Mouse (Mus musculus) right cerebral cortex, adult 2 months (tissue): Measurements from ENCODE around the gene Ate1.
"Not testable (repeated sequence)": the region's sequence is repeated elsewhere in the genome, so short reads cannot be mapped to it uniquely, and the experiment has no call there.

Experiments
- DNase-seq, 2 experiments: peaks; one replicate each; pipeline ENCODE4 v3.0.0; 2021 to 2022; ENCODE audit warnings: low spot score in 2 of 2

Gene Ate1

DNA sequence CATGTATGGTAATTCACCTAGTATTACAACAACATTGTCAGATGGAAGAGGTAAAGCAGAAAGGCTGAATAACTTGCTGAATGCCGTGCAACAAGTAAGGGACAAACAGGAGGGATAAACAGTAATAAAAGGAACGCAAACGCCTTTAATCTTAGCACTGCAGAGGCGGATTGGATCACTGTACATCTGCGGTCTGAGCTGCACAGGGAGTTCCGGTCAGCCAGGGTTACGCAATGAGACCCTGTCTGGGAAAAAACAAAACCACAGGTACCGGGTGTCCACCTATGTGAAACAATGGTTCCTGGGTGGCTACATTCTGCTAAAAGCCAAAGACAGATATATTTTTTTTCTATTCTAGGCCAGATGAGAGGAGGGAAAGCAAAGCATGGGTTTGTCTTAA is 3.3 kb upstream of the Ate1 start:
- DNase-seq: no peak

DNA sequence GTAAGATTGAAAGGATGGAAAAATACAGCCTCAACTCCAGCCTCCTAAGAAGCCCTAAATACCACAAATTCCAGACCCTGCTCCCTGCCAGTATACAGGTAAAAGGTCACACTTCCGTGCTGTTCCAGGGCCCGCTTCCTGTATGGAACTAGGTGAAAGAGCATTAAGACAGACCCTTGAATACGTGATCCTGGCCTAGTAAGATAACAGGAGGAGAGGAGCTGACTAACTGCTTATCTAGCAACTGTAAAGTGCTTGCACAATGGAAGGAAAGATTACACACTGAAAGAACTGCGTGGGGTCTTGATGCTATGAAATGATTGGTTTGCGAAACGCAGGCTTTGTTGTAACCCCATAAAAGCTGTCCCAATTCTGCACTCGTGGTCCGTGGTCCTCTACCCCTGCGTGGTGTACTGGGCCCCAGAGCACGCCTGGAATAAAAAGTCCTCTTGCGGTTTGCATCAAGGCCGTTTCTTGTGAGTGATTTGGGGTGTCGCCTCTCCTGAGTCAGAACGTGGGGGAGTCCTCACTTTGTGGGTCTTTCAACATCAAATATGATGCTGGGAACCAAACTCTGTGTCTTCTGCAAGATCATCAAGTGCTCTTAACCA is 748 bp upstream of the Ate1 start:
- DNase-seq: no peak

DNA sequence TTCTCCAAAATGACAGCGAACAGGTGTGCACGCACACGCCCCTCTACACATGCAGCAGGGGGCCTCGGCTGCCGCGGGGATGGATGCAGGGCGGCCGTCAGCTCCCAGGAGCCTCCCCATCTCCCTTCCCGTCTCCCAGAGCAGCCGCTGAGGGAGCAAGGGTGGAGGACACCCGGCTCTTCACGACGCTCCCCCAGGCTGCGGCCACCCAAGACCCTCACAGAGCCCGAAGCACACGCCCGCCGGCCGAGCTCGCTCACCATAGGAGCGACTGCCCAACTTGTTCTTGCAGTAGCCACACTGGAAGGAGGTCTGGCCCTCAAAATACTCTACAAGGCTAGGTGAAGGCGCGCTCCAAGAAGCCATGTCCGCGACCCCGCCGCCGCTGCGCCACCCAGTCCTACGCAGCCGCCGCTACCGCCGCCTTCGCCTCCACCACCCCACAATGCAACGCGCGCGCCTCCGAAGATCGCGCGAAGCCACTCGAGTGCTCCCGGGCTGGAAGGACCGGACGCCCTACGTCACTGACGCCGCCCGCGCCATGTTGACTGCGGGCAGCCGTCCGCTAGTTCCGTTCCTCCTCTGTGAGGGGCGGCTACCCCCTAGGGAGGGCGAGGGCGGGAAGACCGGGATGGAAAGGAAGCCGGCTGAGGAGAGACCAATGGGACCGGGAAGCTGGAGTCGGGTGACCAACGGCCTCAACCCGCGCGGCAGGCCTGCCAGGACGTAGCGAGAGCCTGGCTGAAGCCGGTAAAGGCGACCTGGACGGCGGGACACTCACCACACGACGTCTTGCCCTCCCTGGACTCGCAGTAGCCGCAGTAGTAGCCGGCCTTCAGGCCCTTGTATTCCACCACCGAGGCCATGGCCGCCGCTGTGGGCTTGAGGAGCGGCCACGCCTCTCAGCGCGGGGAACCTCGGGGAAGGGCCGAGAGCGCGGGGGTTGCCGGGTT is 797 bp downstream of the Ate1 start:
- DNase-seq: peak; percentile 94 to 97

DNA sequence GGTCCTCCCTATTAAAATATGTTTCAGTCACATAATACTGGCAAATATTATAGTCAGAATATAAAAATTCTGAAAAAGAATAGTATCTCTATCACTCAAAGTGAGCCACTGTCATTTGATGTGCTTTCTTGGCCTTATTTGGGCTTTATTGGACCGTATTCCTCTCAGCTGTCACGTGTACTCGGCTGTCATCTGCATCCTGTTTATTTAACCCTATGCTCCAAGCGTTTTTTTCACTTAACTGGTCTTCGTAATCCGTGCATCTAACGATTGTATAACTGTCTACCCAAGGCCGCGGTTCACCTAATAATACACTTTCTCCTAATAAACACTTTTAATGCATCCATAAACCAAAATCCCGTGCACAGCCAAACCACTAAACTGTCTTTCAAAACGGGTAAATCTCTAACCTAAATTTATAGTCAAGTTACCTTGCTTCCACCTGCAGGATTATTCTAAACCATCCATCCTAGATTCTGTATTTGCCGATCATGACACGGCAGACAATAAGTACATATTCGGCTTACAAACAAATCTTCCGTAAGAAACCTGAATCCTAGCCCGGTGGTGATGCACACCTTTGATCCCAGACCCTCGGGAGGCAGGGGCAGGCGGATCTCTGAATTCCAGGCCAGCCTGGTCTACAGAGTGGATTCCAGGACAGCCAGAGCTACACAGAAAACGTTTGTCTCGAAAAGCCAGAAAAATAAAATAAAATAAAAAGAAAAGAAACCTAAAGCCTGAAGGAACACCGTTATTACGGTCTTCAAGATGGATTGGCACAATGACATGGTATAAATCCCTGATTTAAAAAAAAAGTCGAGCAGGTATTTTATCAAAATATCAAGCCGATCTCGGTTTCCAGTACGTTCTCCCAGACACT is 1.7 kb downstream of the Ate1 start:
- no peak for DNase-seq

DNA sequence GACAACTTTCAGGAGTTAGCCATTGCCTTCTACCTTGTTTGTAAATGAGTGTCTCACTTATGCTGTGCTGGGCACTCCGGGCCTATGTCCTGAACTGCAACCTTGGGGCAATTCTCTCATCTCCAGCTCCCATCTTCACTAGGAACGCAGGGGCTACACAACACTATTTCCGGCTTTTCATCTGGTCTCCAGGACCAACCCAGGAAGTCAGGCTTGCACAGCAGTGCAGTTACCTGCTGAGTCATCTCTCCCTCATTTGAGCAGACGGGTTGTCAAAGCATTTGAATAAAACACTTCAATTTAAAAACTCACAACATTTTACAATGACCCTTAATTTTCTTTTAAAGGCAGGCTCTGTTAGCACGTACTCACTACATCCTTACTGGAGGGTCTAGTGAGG is 9.9 kb downstream of the Ate1 start:
- DNase-seq: no peak

DNA sequence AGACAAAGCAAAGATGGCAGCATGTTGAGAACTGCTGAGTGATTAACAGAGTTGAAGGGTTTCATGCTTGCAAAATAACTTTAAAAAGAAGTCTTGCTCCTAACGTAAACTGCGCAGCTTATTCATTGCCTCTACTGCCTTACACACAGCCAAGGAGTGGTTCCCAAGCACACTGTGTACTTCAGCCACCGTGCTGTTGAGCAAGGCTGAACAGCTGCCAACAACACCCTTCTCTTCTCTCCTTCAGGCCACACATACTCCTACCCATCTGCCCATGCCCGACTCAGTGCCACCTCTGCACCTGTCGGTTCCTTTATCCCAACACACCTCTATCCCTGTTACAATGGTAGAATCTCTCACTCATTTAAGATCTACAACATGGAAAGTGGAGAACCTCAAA is 17.2 kb downstream of the Ate1 start:
- DNase-seq: no peak

DNA sequence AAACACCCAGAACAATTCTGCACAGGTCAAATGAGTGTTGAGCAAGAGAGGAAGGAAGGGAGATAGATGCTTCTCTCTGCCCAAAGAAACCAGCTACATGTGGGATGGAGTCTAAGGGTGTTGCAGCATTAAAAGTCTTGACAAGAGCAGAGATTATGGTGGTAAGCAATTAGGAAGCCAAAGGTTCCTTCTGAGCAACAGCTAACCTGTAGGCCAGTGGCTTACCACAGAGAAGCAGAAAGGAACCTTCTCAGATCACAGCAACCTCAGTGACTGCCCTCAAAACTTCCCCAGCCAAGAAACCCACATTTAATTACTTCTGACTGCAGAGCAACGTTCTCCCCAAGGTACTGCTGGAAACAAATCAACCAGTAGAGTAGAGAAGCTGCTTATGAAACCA is 18.7 kb downstream of the Ate1 start:
- DNase-seq: no peak

DNA sequence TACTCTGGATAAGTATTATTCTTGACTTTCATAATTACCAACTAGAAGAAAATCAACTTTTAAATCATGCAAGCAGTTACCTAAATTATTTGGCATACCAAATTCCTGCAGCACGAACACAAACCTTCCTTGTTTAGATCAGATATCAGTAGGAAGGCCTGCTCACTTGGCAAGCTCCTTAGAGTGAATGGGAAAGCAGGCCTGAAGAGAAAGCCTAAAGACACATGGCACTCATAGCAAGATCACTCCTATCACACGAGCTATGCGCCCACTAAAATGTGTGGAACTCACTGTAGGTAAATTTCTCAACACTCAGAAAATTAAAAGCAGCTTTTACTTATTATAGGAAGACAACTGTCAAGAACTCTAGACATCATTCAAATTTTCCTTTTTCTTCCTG is 26.8 kb downstream of the Ate1 start:
- no peak for DNase-seq

DNA sequence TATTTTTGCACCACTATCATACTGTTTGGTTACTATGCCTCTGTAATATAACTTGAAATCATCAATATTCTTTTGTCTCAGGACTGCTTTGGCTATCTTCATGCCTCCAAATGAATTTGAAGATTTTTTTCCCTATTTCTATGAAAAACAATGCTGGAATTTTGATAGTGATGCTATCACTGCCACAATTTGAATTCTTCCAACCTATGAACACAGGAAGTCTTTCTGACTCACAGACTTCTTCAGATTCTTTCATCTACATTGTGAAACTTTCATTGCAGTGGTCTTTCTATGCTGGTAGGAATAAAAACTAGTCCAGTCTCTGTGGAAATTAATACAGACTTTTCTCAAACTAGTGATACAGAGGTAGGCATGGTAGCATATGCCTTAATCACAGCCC is 28.1 kb downstream of the Ate1 start:
- no peak for DNase-seq

DNA sequence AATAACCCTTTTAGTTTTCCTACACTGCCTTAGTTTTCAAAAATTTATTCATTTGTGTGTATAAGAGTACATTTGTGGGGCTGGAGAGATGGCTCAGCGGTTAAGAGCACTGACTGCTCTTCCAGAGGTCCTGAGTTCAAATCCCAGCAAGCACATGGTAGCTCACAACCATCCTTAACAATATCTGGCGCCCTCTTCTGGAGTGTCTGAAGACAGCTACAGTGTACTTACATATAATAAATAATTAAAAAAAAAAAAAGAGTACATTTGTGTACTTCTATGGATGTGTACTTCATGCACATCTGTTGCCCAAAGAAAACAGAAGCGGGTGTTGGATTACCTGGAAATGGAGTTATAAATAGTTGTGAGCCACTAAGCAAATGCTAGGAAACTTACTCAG is 41.2 kb downstream of the Ate1 start:
- DNase-seq: not testable (repeated sequence)

DNA sequence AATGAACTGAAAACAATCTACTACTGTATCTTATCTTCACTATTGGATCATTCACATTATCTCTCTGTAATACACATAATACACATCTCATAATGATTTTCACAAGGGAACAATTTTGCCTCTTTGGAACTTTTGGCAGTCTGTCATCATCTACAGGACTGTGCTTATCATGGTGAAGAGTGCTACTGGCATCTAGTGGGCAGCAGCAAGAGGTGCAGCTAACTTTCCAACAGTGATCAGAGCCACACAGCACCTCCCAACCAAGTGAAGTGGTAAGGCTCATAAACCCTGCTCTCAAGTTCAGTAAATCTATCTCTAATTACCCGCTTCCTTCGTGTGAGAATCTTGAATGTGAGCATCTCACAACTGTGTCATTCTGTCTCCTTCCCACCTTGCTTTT is 44.2 kb downstream of the Ate1 start:
- peak; percentile 56 to 64 for DNase-seq

DNA sequence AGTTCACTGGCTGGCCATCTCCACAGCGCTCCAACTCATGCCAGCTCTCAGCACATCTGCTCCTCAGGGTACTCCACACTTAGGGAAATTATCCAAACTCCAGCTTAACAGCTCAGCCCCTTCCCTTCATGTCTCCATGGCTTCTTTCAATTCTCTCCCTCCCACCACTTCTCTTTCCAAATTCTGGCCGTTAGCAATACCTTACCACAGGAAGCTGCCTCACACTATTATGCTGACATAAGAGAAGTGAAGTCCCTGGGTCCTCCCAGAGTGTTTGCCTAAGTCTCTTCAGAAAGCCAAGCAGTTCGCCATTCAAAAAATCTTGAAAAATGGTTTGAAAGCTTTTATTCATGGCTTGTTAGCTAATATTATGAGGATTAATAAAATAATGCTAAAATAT is 46.3 kb downstream of the Ate1 start:
- DNase-seq: no peak

DNA sequence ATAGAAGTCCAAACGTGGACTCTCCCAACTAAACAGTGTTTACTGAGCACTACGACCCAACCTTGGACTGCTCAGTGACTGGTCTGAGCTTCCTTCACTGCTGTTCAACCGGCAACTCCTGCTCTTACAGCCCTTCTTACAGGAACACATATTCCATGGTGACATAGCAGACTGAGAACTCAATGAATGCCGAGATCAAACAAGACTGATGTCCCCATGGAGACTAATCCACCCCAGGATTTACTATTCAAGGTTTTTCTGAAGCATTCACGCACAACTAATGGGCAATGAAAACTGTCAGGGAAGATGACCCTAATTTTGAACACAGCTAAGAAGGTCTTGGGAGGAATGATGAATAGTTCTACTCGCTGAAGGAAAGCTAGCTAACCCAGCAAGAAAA is 47.5 kb downstream of the Ate1 start:
- DNase-seq: no peak

DNA sequence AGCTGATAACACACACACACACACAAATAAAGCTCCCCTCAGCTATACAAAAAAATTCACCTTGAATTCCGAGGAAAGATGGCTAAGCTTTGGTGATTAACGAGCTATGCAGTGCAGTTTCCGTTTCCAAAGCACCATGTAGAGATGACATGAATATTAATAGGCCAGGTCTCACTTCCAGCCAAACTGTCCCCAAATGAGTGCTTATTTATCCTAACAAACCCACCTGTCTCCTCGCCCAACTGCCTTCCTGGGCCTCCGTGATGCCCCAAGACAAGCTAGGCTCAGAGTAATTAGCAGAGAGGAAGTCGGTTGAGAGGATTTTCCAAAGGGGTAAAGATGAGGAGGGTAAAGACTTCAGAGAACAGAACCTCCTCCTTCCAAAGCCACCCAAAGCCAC is 49.1 kb downstream of the Ate1 start:
- no peak for DNase-seq

DNA sequence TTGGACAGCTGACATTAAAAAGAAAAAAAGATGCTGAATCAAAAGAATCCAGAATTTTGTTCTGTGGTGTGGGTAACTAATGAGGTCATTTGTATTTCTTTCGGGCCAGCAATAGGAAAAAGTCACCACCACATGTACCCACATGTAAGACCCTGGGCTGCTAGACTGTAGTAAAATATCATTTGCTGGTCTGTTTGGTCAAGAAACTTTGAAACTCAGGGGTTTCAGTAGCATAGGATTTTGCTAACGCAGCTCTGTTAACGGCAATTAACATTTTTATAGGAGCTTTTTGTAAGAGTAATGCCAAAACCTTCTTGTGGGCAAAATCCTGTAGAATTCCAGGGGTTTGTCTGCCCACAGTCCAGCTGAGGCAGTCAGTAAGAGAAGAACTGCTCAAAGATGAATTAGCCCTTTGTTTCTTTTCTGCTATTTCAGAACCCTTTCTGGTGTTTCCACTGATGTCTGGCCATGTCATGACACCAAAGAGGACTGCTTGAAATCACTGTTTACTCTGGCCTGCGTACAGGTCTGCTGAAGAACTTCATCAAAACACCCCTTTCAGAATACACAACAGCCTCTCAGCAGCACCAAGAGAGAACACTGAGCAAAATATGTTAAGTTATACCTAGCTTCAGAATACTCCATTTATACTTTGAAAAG is 64.5 kb downstream of the Ate1 start:
- DNase-seq: no peak

DNA sequence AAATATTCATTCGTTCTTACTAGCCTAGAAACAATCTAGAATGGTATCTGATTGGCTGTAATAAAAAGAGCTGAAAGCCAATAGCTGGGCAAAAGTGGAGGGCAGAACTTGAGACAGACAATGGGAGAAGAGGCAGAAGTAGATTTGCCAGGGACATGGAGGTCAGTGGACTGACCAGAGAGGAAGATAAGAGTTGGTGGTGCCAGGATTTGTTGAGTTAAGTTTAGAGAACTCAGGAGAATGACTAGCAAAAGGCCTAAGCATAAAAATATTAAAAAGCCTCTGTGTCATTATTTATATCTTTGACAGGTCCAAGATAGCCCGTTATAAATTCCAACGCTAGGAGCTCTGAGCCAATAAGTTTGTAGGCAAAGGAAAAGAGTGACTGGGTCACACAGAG is 65.9 kb downstream of the Ate1 start:
- DNase-seq: no peak

DNA sequence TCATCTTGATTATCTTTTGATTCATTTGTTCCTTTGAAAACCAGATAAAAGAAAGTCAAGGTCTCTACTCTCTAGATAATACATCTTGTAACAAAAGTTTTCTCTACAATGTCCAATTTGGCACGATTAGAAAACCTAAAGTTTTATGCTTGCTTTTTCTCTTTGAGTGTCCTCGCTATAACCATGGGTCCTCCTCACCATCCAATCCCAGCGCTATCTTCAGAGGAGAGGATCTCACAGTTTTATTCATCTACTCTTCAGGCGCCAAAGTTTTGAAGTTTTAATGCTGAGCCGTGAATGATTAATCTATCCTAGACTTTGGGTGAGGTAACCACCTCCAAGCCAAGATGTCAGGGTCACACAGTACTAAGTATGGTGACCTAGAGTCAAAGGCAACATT is 84.4 kb downstream of the Ate1 start:
- DNase-seq: no peak

DNA sequence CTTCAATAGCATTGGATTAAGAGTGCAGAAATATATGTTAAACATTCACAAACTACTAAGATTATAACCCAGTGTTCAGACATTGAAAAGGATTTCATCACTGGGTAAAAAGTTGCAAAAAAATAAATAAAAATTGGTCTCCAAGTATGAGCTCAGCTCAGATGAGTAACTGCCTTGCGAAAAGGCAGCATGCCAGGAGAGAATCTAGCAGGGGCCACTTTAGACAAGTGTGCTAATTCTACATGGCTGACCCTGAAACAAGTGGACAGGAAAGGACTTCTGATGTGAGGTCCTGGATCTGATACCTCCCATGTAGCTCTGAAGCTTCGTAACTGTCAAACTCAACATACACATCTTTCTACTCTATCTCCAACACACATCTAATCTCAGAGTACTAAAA is 88.0 kb downstream of the Ate1 start:
- DNase-seq: no peak

DNA sequence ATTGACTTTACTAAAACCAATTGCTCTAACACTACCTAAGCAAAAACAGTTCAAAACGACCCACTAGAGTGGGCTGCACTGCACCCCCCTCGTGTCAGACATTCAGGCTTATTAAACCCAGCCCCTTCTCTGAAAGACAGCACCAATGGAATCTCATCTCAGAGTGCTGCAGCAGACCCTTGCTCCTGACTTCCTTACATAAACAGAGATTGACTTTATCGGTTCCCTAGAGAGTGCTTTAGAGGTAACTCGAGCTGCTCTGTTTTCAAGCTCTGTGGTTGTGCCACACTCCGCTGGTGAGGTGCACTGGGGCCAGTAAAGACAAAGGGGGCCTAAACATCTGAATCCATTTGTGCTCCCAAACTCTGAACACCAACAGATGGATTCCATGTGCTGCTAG is 93.6 kb downstream of the Ate1 start:
- no peak for DNase-seq

DNA sequence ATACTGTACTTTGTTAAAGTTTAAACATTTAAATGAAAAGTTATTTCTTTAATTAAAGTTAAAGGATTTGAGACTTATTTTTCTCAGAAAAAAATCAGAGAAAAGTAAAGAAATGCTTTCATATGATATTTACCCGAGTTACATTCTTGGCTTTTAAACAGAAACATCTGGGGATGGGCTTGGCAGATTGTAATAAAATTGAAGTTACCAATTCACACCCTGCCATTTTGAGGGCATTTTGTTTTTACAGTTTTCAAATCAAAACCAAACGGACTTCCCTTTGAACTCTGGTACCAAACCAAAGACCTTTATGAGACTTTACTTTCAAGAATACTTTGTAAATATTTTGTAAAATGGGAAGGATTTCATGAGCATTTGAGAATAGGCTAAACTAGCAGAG is 94.2 kb downstream of the Ate1 start:
- no peak for DNase-seq

DNA sequence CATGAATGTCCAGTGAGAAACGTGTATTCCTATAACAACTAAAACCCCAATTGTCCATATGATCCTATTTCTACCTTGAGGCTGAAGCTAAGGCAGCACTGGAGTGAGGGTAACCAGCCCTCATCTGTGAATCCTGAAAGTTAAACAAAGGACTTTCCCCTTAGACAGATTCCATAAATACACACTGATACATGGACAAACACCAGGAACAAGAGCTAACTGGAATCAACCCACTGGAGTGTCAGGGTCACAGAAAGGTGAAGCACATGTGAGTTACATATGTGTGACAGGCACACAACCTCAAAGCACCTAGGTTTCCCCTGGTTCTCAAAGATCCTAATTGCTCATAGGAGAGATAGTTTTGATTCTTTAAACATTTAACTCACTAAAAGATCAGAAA is 100.2 kb downstream of the Ate1 start:
- no peak for DNase-seq

DNA sequence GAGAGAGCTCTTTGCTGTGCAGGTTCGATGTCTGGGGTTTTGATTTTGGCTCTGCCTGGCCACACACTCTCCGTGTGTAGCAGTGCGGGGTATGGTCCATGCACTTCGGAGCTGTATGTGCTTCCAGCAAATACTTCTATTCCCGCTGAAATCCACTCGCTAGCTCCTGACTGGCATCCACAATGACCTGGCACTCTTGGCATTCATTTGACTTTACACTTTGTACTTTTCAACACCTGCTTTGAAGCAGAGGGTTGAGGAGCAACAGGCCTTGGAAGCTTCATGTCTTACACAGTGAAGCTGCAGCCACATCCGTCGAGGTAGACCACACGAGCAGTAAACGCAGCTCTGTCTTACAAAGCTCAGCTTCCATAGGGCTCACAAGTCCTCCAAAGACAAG is 112.5 kb downstream of the Ate1 start:
- DNase-seq: no peak
